Mouse (Mus musculus): ENCODE results near the gene Atp9a. TPM values are rescaled to one million over a fixed set of nuclear protein-coding genes. Genes with fewer than 3 reads are reported as not detected.

Gene Atp9a
- polyA plus RNA-seq, 1 experiment from 2014 or later, result 19.5 TPM

- no peaks in the 10 kb centered on the region for H3K9me3 ChIP-seq (ENCODE audit: low read length)
- H3K4me2 ChIP-seq (replicated peaks; ENCODE audit: low read depth, low read length), result no peak overlapping the region
- H3K27me3 ChIP-seq (replicated peaks; ENCODE audit: insufficient read depth, low read length), result 0 out of 2 replicates have a peak, but pooled peaks cover 4% of the 10 kb centered on the region
- DNase-seq (ENCODE audit: low spot score) (peak; percentile 78), ATAC-seq (peak; percentile 67)
- TF ChIP-seq CTCF (IDR thresholded peaks at IDR 0.05) (peak; percentile 97), EP300 (IDR thresholded peaks at IDR 0.05) (no peak)
- no peak overlapping the region for H3K4me3 ChIP-seq (ENCODE audit: low read depth, low read length)
- no peaks in the 10 kb centered on the region for H3K36me3 ChIP-seq (ENCODE audit: insufficient read depth, low read length)
- no peak overlapping the region for H3K9ac ChIP-seq (replicated peaks; ENCODE audit: low read depth)
- 22% methylated on average over 8 of the region's 8 CpGs for WGBS
- no peaks in the 10 kb centered on the region for H3K4me1 ChIP-seq (ENCODE audit: insufficient read depth, low read depth, low read length)
- no peak overlapping the region for H3K27ac ChIP-seq (ENCODE audit: low read length)
Measured at GRCm38 (mm10) chr2:168628787-168629186, 113.4 kb downstream of the Atp9a start.

GRCm38 (mm10) chr2:168627829-168628770, 114.1 kb downstream of the Atp9a start:
- no peak overlapping the region for H3K9ac ChIP-seq (replicated peaks; ENCODE audit: low read depth)
- H3K27me3 ChIP-seq (replicated peaks; ENCODE audit: insufficient read depth, low read length), result 0 out of 2 replicates have a peak, but pooled peaks cover 4% of the 10 kb centered on the region
- H3K9me3 ChIP-seq (ENCODE audit: low read length), result no peaks in the 10 kb centered on the region
- WGBS, result 58% methylated on average over 20 of the region's 20 CpGs
- TF ChIP-seq EP300 (IDR thresholded peaks at IDR 0.05), result no peak
- TF ChIP-seq CTCF (IDR thresholded peaks at IDR 0.05), result no peak
- no peak overlapping the region for H3K27ac ChIP-seq (ENCODE audit: low read length)
- H3K4me3 ChIP-seq (ENCODE audit: low read depth, low read length), result no peak overlapping the region
- DNase-seq (ENCODE audit: low spot score) (no peak), ATAC-seq (0 out of 2 replicates have a peak, but pooled peaks have one; percentile 11)
- no peaks in the 10 kb centered on the region for H3K36me3 ChIP-seq (ENCODE audit: insufficient read depth, low read length)
- H3K4me1 ChIP-seq (ENCODE audit: insufficient read depth, low read depth, low read length), result no peaks in the 10 kb centered on the region
- no peak overlapping the region for H3K4me2 ChIP-seq (replicated peaks; ENCODE audit: low read depth, low read length)

GRCm38 (mm10) chr2:168626385-168626784, 115.8 kb downstream of the Atp9a start:
- no peak overlapping the region for H3K9ac ChIP-seq (replicated peaks; ENCODE audit: low read depth)
- H3K4me2 ChIP-seq (replicated peaks; ENCODE audit: low read depth, low read length), result no peak overlapping the region
- H3K27ac ChIP-seq (ENCODE audit: low read length), result no peak overlapping the region
- 0 out of 2 replicates have a peak, but pooled peaks cover 4% of the 10 kb centered on the region for H3K27me3 ChIP-seq (replicated peaks; ENCODE audit: insufficient read depth, low read length)
- TF ChIP-seq CTCF (IDR thresholded peaks at IDR 0.05), result no peak
- TF ChIP-seq EP300 (IDR thresholded peaks at IDR 0.05), result no peak
- no peaks in the 10 kb centered on the region for H3K9me3 ChIP-seq (ENCODE audit: low read length)
- H3K36me3 ChIP-seq (ENCODE audit: insufficient read depth, low read length), result no peaks in the 10 kb centered on the region
- ATAC-seq (no peak), DNase-seq (ENCODE audit: low spot score) (no peak)
- H3K4me1 ChIP-seq (ENCODE audit: insufficient read depth, low read depth, low read length), result no peaks in the 10 kb centered on the region
- WGBS, result 74% methylated on average over 9 of the region's 9 CpGs
- no peak overlapping the region for H3K4me3 ChIP-seq (ENCODE audit: low read depth, low read length)

- DNase-seq (ENCODE audit: low spot score) (no peak), ATAC-seq (no peak)
- no peak overlapping the region for H3K9ac ChIP-seq (replicated peaks; ENCODE audit: low read depth)
- H3K9me3 ChIP-seq (ENCODE audit: low read length), result no peaks in the 10 kb centered on the region
- H3K4me1 ChIP-seq (ENCODE audit: insufficient read depth, low read depth, low read length), result no peaks in the 10 kb centered on the region
- no peak for TF ChIP-seq CTCF (IDR thresholded peaks at IDR 0.05)
- no peak for TF ChIP-seq EP300 (IDR thresholded peaks at IDR 0.05)
- 64% methylated on average over 4 of the region's 4 CpGs for WGBS
- no peak overlapping the region for H3K27ac ChIP-seq (ENCODE audit: low read length)
- H3K36me3 ChIP-seq (ENCODE audit: insufficient read depth, low read length), result no peaks in the 10 kb centered on the region
- H3K4me2 ChIP-seq (replicated peaks; ENCODE audit: low read depth, low read length), result no peak overlapping the region
- H3K27me3 ChIP-seq (replicated peaks; ENCODE audit: insufficient read depth, low read length), result 0 out of 2 replicates have a peak, but pooled peaks cover 4% of the 10 kb centered on the region
- no peak overlapping the region for H3K4me3 ChIP-seq (ENCODE audit: low read depth, low read length)
Measured at GRCm38 (mm10) chr2:168625091-168625490, 117.1 kb downstream of the Atp9a start.

DNA sequence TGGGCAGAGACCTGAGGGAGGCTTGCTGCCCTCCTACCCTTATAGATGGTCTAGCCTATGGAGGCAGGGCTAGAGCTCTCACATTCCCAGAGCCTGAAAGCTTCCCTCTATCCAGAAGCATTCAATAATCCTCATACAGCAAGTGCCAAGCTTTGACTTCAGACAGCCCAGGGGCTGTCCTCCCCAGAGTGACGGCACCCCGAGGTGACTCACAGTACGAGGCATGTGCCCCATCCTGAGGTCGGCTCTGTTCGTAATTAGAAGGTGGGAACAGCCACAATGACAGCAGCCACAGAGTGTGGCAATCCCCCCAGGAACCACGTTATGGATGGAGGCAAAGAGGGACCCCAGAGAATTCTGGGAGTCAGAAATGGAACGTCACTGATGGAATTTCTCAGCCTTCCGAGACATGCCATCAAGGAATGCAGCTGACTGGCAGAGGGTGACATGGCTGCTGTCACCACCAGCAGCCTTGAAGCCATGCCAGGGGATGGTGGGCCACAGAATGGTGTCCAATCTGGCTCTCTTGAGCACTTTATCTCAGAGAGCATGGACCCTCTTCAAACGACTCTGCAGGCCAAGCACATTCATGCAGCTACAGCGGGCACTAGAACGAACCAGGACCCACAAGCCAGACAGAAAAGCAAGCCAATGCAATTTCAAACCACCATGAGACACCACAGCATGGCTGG, 121.0 kb downstream of the Atp9a start:
- H3K27ac ChIP-seq (ENCODE audit: low read length), result no peak overlapping the region

GRCm38 (mm10) chr2:168618205-168618717, 123.9 kb downstream of the Atp9a start:
- 72% methylated on average over 15 of the region's 15 CpGs for WGBS

More for the DNA sequence above, 121.0 kb downstream of the Atp9a start:
- Histone ChIP-seq H3K9ac (replicated peaks; ENCODE audit: low read depth) (no peak overlapping the region), H3K36me3 (ENCODE audit: insufficient read depth, low read length) (no peaks in the 10 kb centered on the region), H3K4me2 (replicated peaks; ENCODE audit: low read depth, low read length) (no peak overlapping the region), H3K9me3 (ENCODE audit: low read length) (no peaks in the 10 kb centered on the region), H3K4me3 (ENCODE audit: low read depth, low read length) (no peak overlapping the region), H3K4me1 (ENCODE audit: insufficient read depth, low read depth, low read length) (no peaks in the 10 kb centered on the region), H3K27me3 (replicated peaks; ENCODE audit: insufficient read depth, low read length) (no peaks in the 10 kb centered on the region)
- TF ChIP-seq EP300 (IDR thresholded peaks at IDR 0.05), result no peak
- ATAC-seq (no peak), DNase-seq (ENCODE audit: low spot score) (no peak)
- 68% methylated on average over 11 of the region's 11 CpGs for WGBS

More at GRCm38 (mm10) chr2:168618205-168618717, 123.9 kb downstream of the Atp9a start:
- Histone ChIP-seq H3K4me2 (replicated peaks; ENCODE audit: low read depth, low read length) (no peak overlapping the region), H3K4me1 (ENCODE audit: insufficient read depth, low read depth, low read length) (peaks cover 5% of the 10 kb centered on the region; the same call in 1 of the 2 replicates), H3K36me3 (ENCODE audit: insufficient read depth, low read length) (no peaks in the 10 kb centered on the region), H3K27ac (ENCODE audit: low read length) (no peak overlapping the region), H3K9me3 (ENCODE audit: low read length) (no peaks in the 10 kb centered on the region), H3K9ac (replicated peaks; ENCODE audit: low read depth) (no peak overlapping the region), H3K4me3 (ENCODE audit: low read depth, low read length) (no peak overlapping the region), H3K27me3 (replicated peaks; ENCODE audit: insufficient read depth, low read length) (no peaks in the 10 kb centered on the region)
- ATAC-seq, result no peak
- no peak for DNase-seq (ENCODE audit: low spot score)
- TF ChIP-seq CTCF (IDR thresholded peaks at IDR 0.05) (no peak), EP300 (IDR thresholded peaks at IDR 0.05) (no peak)
